Mouse (Mus musculus) embryonic stem cell, embryonic (primary cell): Measurements from ENCODE around the gene Klhl21.

Source experiments
- CTCF ChIA-PET, 4 experiments: fragments of 300-600 bp in 2 of 4; fragments of 350-600 bp in 2 of 4; sonication (Branson Sonifier 250); formaldehyde crosslinking; loops; one replicate each; lab custom pipeline; 2022; ENCODE audit warnings: inconsistent platforms in 2 of 4; lab: Charles Lee
- POLR2A ChIA-PET, 4 experiments: fragments of 300-600 bp in 2 of 4; fragments of 350-600 bp in 2 of 4; sonication (Branson Sonifier 250); formaldehyde crosslinking; loops; one replicate each; lab custom pipeline; 2022; ENCODE audit warnings: antibody characterized with exemption in 4 of 4, inconsistent platforms in 1 of 4; lab: Charles Lee

Gene Klhl21

DNA sequence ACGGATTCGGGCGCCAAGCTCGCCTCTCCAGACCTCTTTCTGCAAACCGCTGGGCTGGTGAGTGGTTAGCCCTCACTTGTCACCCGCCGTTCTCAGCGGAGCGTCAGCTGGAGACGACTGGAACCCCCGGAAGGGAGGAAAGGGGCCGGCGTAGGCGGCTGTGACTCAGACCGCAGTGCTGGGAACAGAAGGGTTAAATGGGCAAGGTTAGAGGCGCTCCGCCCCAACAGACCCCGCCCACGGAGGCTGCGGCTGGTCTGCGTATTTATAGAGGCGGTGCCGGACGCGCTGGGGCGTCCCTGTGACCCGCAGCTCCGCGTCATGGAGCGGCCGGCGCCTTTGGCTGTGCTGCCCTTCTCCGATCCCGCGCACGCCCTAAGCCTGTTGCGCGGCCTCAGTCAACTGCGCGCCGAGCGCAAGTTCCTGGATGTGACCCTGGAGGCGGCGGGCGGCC is at the start of gene Klhl21:
Gene Klhl21 (plus strand): TSS at position 182 of the 454 bp plus-strand sequence.
- ChIA-PET CTCF (interaction anchor here (0.6 to 4.0 kb wide), 21 partner anchors 9 to 147 kb away, joined by 3 to 17 read pairs (median 4); partner anchors contain the start of genes Nol9 (in 2 of the 4), Phf13 (in 2 of the 4), Tas1r1 (in 2 of the 4) and Camta1 (in 1 of the 4)), POLR2A (interaction anchor here (0.5 to 7.9 kb wide), 64 partner anchors 9 to 900 kb away, joined by 3 to 79 read pairs (median 4); partner anchors contain the start of genes Phf13 (in 3 of the 4), Thap3 (in 3 of the 4), Zbtb48 (in 3 of the 4) and Nol9 (in 2 of the 4))

DNA sequence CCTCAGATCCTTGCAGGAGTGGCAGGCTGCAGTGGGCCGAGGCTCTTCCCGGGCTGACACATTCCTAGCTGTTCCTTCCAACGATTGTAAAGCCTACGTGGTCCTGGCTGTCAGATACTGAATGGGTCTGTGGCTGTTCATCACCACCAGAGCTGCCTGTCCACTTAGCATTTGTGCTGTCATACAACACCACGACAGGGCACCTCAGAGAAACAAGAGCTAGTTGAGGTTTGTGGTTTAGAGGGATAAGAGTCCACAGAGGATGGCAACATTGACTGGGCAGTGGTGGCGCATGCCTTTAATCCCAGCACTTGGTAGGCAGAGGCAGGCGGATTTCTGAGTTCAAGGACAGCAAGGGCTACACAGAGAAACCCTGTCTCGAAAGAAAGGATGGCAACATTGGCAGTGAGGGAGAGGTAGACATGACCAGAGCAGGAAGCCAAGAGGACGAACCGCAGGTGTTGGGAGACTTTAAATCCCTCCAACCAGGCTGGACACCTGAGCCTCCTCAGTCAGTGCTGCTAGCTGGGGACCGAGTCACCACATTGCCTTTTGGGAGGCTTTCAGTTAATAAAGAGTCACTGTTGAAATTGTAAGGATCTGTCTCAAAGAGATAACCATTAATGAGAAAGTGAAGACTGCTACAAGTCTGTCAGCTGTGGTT is 48.6 kb upstream of the Klhl21 start:
- POLR2A ChIA-PET = interaction anchor here in 2 of 4 experiments (0.6 to 6.8 kb wide), 10 partner anchors 10 to 647 kb away, joined by 3 to 55 read pairs (median 4); partner anchors contain the start of genes Klhl21 (in 2 of the 2) and Dnajc11 (in 1 of the 2)
- CTCF ChIA-PET = interaction anchor here in 2 of 4 experiments (1.0 to 6.6 kb wide), 3 partner anchors 9 to 22 kb away, joined by 3 to 57 read pairs (median 4); no protein-coding TSS in a partner anchor

DNA sequence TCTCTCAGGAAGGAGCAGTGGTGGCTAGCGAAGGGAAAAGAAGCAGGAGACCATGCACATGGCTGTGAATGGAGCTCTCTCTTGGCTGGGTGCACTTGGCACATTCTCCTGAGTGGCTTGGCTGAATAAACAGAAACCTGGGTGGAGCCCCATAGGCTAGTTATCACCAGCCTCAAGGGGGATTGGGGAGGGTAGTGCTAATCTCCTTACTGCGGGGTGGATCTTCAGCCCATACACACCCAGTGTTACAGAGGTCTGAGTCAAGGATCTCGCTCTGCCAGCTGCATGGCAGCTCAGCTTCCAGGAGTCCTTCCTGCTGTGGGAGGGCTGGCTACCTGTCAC is 48.1 kb upstream of the Klhl21 start:
- CTCF ChIA-PET = interaction anchor here in 2 of 4 experiments (0.6 to 6.6 kb wide), 4 partner anchors 9 to 184 kb away, joined by 3 to 57 read pairs (median 4); no protein-coding TSS in a partner anchor
- POLR2A ChIA-PET = interaction anchor here in 2 of 4 experiments (0.6 to 6.8 kb wide), 10 partner anchors 8 to 648 kb away, joined by 3 to 55 read pairs (median 4); partner anchors contain the start of genes Klhl21 (in 2 of the 2) and Dnajc11 (in 1 of the 2)

DNA sequence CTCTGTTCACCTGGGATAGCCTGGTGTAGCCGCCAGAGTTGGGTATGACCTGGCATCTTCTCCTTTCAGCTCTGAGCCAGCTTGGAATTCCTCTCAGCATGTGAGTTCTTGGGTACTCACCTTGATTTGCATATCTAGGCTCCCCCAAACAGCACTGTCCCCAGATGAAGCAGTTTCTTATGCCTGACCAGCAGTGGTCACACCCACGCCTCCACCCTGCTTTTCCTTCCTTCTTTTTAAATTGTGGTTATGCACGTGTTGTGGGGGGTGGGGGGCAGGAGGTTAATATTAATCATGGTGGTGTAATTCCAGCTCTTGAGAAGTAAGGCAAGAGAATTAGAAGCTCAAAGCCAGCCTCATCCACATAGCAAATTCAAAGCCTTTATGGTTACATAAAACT is 45.8 kb upstream of the Klhl21 start:
- POLR2A ChIA-PET = interaction anchor here in 2 of 4 experiments (0.7 to 6.1 kb wide), 6 partner anchors 9 to 100 kb away, joined by 3 to 55 read pairs (median 4); partner anchors contain the start of gene Dnajc11 (in 1 of the 2)
- CTCF ChIA-PET = interaction anchor here in 2 of 4 experiments (0.7 to 6.6 kb wide), 4 partner anchors 10 to 29 kb away, joined by 3 to 57 read pairs (median 7); partner anchors contain the start of gene Dnajc11 (in 1 of the 2)

DNA sequence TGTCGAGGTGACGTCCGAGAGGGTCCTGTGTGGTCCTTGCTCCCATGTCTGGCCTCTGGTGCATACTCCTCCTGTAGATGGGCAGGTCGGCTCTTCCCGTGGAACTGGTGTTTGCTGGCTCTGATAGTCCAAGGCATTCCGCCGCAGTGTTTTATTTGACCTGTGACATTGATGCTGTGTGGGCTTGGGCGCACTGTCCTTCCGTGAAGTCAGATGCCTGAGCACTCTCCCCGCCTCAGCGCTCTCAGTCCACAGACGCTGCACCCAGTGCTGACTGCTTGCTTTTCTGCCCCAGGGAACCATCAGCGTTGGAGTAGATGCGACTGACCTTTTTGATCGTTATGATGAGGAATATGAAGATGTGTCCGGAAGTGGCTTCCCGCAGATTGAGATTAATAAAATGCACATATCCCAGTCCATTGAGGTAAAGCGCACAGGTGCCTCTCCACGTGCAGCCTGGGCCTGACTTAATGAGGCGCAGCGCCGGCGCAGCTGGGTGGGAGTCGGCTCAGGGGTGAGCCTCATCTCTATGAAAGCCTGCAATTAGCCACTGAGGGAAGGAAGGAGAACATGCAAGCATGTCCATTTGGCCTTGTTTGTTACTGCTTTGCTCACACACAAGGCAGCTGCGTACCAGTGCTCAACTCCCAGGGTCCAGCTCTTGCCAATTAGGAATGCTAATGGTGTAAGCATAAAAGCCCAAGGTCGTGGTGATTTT is 40.2 kb upstream of the Klhl21 start:
- POLR2A ChIA-PET = interaction anchor here in 2 of 4 experiments (0.5 to 7.0 kb wide), 13 partner anchors 8 to 569 kb away, joined by 3 to 55 read pairs (median 4); partner anchors contain the start of gene Klhl21 (in 1 of the 2)

DNA sequence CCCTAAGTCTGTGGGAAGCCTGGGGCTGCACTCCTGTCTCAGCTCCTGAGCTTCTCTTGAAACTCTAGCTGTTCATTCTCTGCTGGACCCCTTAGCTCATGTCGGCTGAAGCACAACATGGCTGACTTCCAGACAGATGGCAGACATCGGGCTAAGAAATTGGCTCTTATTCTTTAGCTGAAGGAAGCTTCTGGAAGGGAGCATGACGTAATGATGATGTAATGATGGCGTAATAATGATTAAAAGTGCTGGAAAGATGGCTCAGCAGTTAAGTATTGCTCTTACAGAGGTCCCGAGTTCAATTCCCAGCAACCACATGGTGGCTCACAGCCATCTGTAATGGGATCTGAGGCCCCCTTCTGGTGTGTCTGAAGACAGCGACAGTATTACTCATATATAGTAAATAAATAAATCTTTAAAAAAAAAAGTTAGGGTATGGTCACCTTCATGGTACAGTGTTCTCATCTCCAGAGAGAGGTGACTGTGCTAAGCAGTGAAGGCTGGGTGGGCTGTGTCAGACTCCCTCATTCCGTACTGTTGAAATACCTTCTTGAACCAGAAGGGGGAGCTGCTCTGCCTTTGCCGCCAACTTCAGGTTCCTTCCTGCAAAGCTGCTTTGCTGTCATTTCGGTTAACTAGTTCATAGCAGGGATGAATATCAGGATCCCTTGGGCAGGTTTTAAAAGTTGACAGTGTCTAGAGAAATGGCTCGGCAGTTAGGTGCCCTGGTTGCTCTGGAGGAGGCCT is 36.2 kb upstream of the Klhl21 start:
- ChIA-PET CTCF (interaction anchor here (0.6 to 4.7 kb wide), 78 partner anchors 8 to 489 kb away, joined by 3 to 57 read pairs (median 4); partner anchors contain the start of genes Dnajc11 (in 4 of the 4), Thap3 (in 3 of the 4), Phf13 (in 2 of the 4) and Tas1r1 (in 2 of the 4)), POLR2A (interaction anchor here (0.6 to 7.0 kb wide), 28 partner anchors 8 to 1703 kb away, joined by 3 to 55 read pairs (median 4); partner anchors contain the start of genes Klhl21 (in 2 of the 4), Camta1 (in 1 of the 4), Nol9 (in 1 of the 4) and Phf13 (in 1 of the 4))

More for the DNA sequence above, 40.2 kb upstream of the Klhl21 start:
- CTCF ChIA-PET = interaction anchor here (0.5 to 3.4 kb wide), 10 partner anchors 8 to 1559 kb away, joined by 3 to 32 read pairs (median 4); partner anchors contain the start of gene Phf13 (in 1 of the 4)

DNA sequence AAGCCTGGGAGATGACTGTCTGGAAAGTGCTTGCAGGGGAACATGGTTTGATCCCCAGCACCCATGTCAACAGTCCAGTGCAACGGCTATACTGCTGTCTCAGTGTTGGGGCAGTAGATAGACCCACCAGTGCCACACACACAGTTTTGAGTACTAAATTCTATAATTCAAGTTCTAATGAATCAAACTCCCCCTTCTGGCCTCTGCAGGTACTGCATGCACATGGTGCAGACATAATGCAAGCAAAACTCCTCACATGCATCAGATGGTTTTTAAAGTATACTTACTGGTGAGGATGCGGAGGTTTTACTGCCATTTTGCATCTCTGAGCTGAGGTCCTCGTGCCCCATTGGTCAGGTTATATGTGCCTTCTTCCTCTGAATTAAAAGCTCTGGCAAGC is 33.2 kb upstream of the Klhl21 start:
- POLR2A ChIA-PET = interaction anchor here in 2 of 4 experiments (1.0 to 3.9 kb wide), 7 partner anchors 12 to 42 kb away, joined by 3 to 15 read pairs (median 4); partner anchors contain the start of genes Klhl21 (in 2 of the 2) and Dnajc11 (in 1 of the 2)
- CTCF ChIA-PET = interaction anchor here (0.6 to 4.7 kb wide), 19 partner anchors 9 to 213 kb away, joined by 3 to 57 read pairs (median 3); partner anchors contain the start of genes Dnajc11 (in 2 of the 4), Phf13 (in 2 of the 4), Klhl21 (in 1 of the 4) and Nol9 (in 1 of the 4)

DNA sequence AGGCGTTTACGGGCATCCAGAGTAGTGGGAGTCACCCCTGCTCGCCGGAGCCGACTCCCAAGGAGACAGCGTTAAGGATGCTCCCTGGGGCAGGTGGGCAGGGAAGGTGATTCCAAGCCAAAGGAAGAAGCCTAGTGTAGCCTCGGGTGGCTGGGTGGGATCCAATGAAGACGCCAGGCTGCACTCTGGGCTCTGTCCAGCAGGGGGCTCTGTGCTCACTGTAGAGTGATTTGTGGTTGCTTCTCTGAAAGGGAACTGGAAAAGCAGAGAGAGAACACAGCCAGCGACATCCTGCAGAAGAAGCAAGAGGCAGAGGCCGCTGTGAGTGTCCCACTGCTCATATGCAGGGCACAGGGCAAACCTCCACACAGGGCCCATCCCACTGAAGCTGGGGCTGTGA is 30.9 kb upstream of the Klhl21 start:
- CTCF ChIA-PET = interaction anchor here in 3 of 4 experiments (0.6 to 1.7 kb wide), 5 partner anchors 9 to 1170 kb away, joined by 3 read pairs; partner anchors contain the start of gene Zbtb48 (in 1 of the 3)
- POLR2A ChIA-PET = interaction anchor here in 2 of 4 experiments (0.6 to 1.2 kb wide), 2 partner anchors 27 to 32 kb away, joined by 3 read pairs; no protein-coding TSS in a partner anchor

DNA sequence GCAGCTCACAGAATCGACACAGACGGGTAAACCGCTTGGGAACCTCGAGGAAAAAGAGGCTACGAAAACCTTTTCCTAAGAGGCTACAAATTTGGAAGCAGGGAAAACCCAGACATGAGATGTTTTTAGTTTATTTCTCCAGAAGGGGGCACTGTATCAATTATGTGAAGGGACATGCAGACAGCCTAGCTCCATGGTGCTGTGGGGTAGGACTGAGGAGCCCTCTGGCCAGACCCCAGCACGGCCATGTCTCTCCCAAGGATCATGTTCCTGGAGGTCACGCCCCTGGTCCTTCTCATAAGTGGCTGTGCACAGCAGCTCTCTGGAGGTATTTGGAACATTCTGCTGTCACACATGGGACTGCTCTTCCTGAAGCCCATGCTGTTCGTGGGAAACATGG is 27.9 kb upstream of the Klhl21 start:
- ChIA-PET POLR2A (interaction anchor here (1.0 to 2.4 kb wide), 21 partner anchors 8 to 62 kb away, joined by 3 to 11 read pairs (median 5); partner anchors contain the start of genes Klhl21 (in 3 of the 4), Nol9 (in 2 of the 4), Tas1r1 (in 2 of the 4) and Zbtb48 (in 2 of the 4)), CTCF (interaction anchor here (0.6 to 4.4 kb wide), 57 partner anchors 8 to 206 kb away, joined by 3 to 47 read pairs (median 4); partner anchors contain the start of genes Thap3 (in 3 of the 4), Nol9 (in 2 of the 4), Phf13 (in 2 of the 4) and Tas1r1 (in 2 of the 4))

- POLR2A ChIA-PET = interaction anchor here (0.7 to 2.4 kb wide), 27 partner anchors 7 to 78 kb away, joined by 3 to 11 read pairs (median 4); partner anchors contain the start of genes Klhl21 (in 3 of the 4), Nol9 (in 2 of the 4), Phf13 (in 2 of the 4) and Zbtb48 (in 2 of the 4)
Observed at GRCm38 (mm10) chr4:151981363-151981762, 27.2 kb upstream of the Klhl21 start.

DNA sequence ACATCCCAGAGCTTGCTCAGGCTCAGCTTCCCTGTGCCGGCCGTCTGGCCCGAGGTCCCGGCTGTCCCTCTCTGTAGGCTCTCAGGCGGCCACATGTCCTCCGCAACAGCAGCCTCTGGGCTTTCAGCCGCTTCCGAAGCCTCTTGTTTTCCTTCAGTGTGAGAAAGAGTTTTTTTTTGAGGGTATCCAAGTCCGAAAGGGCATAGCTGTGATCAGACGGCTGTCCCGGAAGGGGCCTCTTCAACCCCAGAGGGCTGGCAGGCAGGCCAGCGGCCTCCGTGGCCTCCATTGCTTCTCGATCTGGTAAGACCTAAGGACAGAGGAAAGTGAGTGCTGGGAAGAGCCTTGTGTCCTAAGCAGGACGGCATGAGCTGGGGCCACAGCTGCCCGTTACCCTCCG is 25.6 kb upstream of the Klhl21 start:
- CTCF ChIA-PET = interaction anchor here (0.5 to 4.4 kb wide), 17 partner anchors 9 to 1333 kb away, joined by 3 to 47 read pairs (median 4); partner anchors contain the start of genes Dnajc11 (in 1 of the 4), Phf13 (in 1 of the 4), Rnf207 (in 1 of the 4) and Zbtb48 (in 1 of the 4)

More at GRCm38 (mm10) chr4:151981363-151981762, 27.2 kb upstream of the Klhl21 start:
- CTCF ChIA-PET = interaction anchor here (0.6 to 4.4 kb wide), 62 partner anchors 8 to 267 kb away, joined by 3 to 47 read pairs (median 4); partner anchors contain the start of genes Klhl21 (in 3 of the 4), Nol9 (in 2 of the 4), Tas1r1 (in 2 of the 4) and Dnajc11 (in 1 of the 4)

DNA sequence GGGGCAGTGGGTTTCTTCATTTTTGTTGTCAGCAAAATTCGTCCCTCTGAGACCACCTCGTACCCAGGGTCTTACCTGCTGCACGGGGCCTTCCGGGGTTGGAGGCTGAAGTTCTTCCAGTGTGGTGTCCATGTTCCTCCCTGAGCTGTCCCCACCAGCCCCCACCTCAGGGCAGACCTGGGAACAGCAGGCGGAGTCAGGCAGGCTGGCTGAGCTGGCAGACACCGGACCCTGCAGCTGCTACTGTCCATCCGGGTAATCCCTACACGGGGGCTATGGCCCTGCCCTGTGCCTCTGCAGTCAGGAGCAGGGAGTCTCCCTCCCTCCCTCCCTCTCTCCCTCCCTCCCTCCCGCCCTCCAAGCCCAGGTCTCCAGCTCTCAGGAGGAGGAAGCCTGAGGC is 25.0 kb upstream of the Klhl21 start:
- ChIA-PET CTCF (interaction anchor here (0.5 to 4.4 kb wide), 18 partner anchors 9 to 642 kb away, joined by 3 to 47 read pairs (median 4); partner anchors contain the start of genes Dnajc11 (in 1 of the 4), Phf13 (in 1 of the 4), Rnf207 (in 1 of the 4) and Zbtb48 (in 1 of the 4)), POLR2A (interaction anchor here (0.6 to 2.5 kb wide), 30 partner anchors 8 to 508 kb away, joined by 3 to 10 read pairs (median 4); partner anchors contain the start of genes Phf13 (in 3 of the 4), Klhl21 (in 2 of the 4), Espn (in 1 of the 4) and Tas1r1 (in 1 of the 4))

More for the DNA sequence above, 25.6 kb upstream of the Klhl21 start:
- POLR2A ChIA-PET = interaction anchor here (0.6 to 2.5 kb wide), 26 partner anchors 8 to 225 kb away, joined by 3 to 10 read pairs (median 4); partner anchors contain the start of genes Phf13 (in 3 of the 4), Klhl21 (in 2 of the 4), Tas1r1 (in 1 of the 4) and Zbtb48 (in 1 of the 4)

- CTCF ChIA-PET = interaction anchor here in 3 of 4 experiments (0.6 to 2.6 kb wide), 8 partner anchors 8 to 168 kb away, joined by 3 to 8 read pairs (median 4); partner anchors contain the start of gene Dnajc11 (in 1 of the 3)
- POLR2A ChIA-PET = interaction anchor here in 3 of 4 experiments (0.6 to 1.7 kb wide), 6 partner anchors 12 to 103 kb away, joined by 3 to 7 read pairs (median 4); partner anchors contain the start of genes Klhl21 (in 2 of the 3) and Zbtb48 (in 1 of the 3)
Observed at GRCm38 (mm10) chr4:151985886-151986285, 22.7 kb upstream of the Klhl21 start.

DNA sequence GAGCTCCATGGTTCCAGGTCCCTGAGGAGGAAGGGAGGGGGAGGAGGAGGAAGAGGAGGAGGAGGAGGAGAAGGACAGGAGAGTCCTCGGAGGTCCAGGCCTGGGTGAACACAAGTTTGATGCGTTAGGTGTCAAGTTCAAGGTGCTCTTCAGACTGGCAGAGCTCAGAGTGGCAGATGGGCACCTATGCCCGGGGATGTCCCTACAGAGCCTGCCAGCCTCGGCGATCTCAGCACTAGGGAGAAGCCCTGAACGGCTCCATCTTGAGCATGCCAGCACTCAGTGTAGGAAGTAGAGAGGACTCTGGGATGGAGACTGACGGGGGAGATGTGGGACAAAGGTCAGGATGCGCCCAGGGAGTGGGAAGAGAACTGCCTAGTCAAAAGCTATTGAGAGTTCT is 22.0 kb upstream of the Klhl21 start:
- CTCF ChIA-PET = interaction anchor here in 3 of 4 experiments (0.6 to 2.6 kb wide), 10 partner anchors 9 to 857 kb away, joined by 3 to 8 read pairs (median 4); partner anchors contain the start of gene Dnajc11 (in 1 of the 3)
- POLR2A ChIA-PET = interaction anchor here in 2 of 4 experiments (0.8 to 1.9 kb wide), 8 partner anchors 13 to 115 kb away, joined by 3 to 7 read pairs (median 4); partner anchors contain the start of genes Klhl21 (in 1 of the 2) and Zbtb48 (in 1 of the 2)
